Mouse (Mus musculus): ENCODE measurements around the gene Alk. TPM values are rescaled to one million over a fixed set of nuclear protein-coding genes. Genes with fewer than 3 reads are reported as not detected.

Alk gene
- polyA plus RNA-seq, 1 experiment from 2014 or later = 0.06 TPM

- no peak overlapping the region for H3K4me2 ChIP-seq
- H3K27ac ChIP-seq = no peak overlapping the region
- no peak for DNase-seq
- H3K27me3 ChIP-seq = no peaks in the 10 kb centered on the region
- H3K4me1 ChIP-seq (replicated peaks) = no peaks in the 10 kb centered on the region
- H3K9me3 ChIP-seq (replicated peaks) = no peaks in the 10 kb centered on the region
- WGBS (ENCODE audit: insufficient replicate concordance) = 66% methylated on average over 9 of the region's 9 CpGs
- H3K9ac ChIP-seq = no peak overlapping the region
- no peak for ATAC-seq (ENCODE audit: low read depth)
- no peaks in the 10 kb centered on the region for H3K36me3 ChIP-seq
- H3K4me3 ChIP-seq (replicated peaks) = no peak overlapping the region
Observed at GRCm38 (mm10) chr17:71988736-71989569, 615.5 kb downstream of the Alk start.

GRCm38 (mm10) chr17:71986998-71987397, 617.4 kb downstream of the Alk start:
- 34% methylated on average over 8 of the region's 8 CpGs for WGBS (ENCODE audit: insufficient replicate concordance)
- H3K4me2 ChIP-seq = peak overlapping the region; percentile 17; the same call in 1 of the 2 replicates

GRCm38 (mm10) chr17:71986456-71986855, 618.0 kb downstream of the Alk start:
- WGBS (ENCODE audit: insufficient replicate concordance) = 25% methylated on average over 9 of the region's 9 CpGs
- no peak overlapping the region for H3K4me3 ChIP-seq (replicated peaks)
- H3K4me2 ChIP-seq = 0 out of 2 replicates have a peak overlapping the region, but pooled peaks have one; percentile 17
- no peak overlapping the region for H3K27ac ChIP-seq
- no peaks in the 10 kb centered on the region for H3K27me3 ChIP-seq
- no peaks in the 10 kb centered on the region for H3K9me3 ChIP-seq (replicated peaks)
- DNase-seq (no peak), ATAC-seq (ENCODE audit: low read depth) (no peak)
- H3K36me3 ChIP-seq = no peaks in the 10 kb centered on the region
- H3K9ac ChIP-seq = no peak overlapping the region
- no peaks in the 10 kb centered on the region for H3K4me1 ChIP-seq (replicated peaks)

More at GRCm38 (mm10) chr17:71986998-71987397, 617.4 kb downstream of the Alk start:
- ATAC-seq (ENCODE audit: low read depth) (no peak), DNase-seq (no peak)
- no peaks in the 10 kb centered on the region for H3K4me1 ChIP-seq (replicated peaks)
- H3K36me3 ChIP-seq = no peaks in the 10 kb centered on the region
- no peak overlapping the region for H3K27ac ChIP-seq
- H3K27me3 ChIP-seq = no peaks in the 10 kb centered on the region
- no peak overlapping the region for H3K4me3 ChIP-seq (replicated peaks)
- H3K9ac ChIP-seq = no peak overlapping the region
- H3K9me3 ChIP-seq (replicated peaks) = no peaks in the 10 kb centered on the region

GRCm38 (mm10) chr17:71981177-71981576, 623.2 kb downstream of the Alk start:
- 62% methylated on average over 4 of the region's 4 CpGs for WGBS (ENCODE audit: insufficient replicate concordance)
- Histone ChIP-seq H3K4me3 (replicated peaks) (no peak overlapping the region), H3K9me3 (replicated peaks) (no peaks in the 10 kb centered on the region), H3K4me1 (replicated peaks) (no peaks in the 10 kb centered on the region), H3K27ac (no peak overlapping the region), H3K36me3 (no peaks in the 10 kb centered on the region), H3K27me3 (no peaks in the 10 kb centered on the region), H3K4me2 (no peak overlapping the region), H3K9ac (no peak overlapping the region)
- ATAC-seq (ENCODE audit: low read depth) (no peak), DNase-seq (no peak)

- DNase-seq = no peak
- ATAC-seq (ENCODE audit: low read depth) = no peak
- 62% methylated on average over 3 of the region's 3 CpGs for WGBS (ENCODE audit: insufficient replicate concordance)
- Histone ChIP-seq H3K9me3 (replicated peaks) (no peaks in the 10 kb centered on the region), H3K36me3 (no peaks in the 10 kb centered on the region), H3K4me3 (replicated peaks) (no peak overlapping the region), H3K27ac (no peak overlapping the region), H3K9ac (no peak overlapping the region), H3K4me1 (replicated peaks) (no peaks in the 10 kb centered on the region), H3K4me2 (no peak overlapping the region), H3K27me3 (no peaks in the 10 kb centered on the region)
Observed at GRCm38 (mm10) chr17:71980518-71981145, 623.8 kb downstream of the Alk start.

GRCm38 (mm10) chr17:71979137-71979536, 625.3 kb downstream of the Alk start:
- no peaks in the 10 kb centered on the region for H3K4me1 ChIP-seq (replicated peaks)
- no peaks in the 10 kb centered on the region for H3K36me3 ChIP-seq
- H3K4me3 ChIP-seq (replicated peaks) = no peak overlapping the region
- H3K27me3 ChIP-seq = no peaks in the 10 kb centered on the region
- WGBS (ENCODE audit: insufficient replicate concordance) = 64% methylated on average over 8 of the region's 8 CpGs
- DNase-seq (no peak), ATAC-seq (ENCODE audit: low read depth) (no peak)
- no peak overlapping the region for H3K9ac ChIP-seq
- H3K27ac ChIP-seq = no peak overlapping the region
- no peak overlapping the region for H3K4me2 ChIP-seq
- no peaks in the 10 kb centered on the region for H3K9me3 ChIP-seq (replicated peaks)

- ATAC-seq (ENCODE audit: low read depth) (no peak), DNase-seq (no peak)
- Histone ChIP-seq H3K27me3 (no peaks in the 10 kb centered on the region), H3K27ac (no peak overlapping the region), H3K36me3 (no peaks in the 10 kb centered on the region), H3K4me1 (replicated peaks) (no peaks in the 10 kb centered on the region), H3K4me2 (no peak overlapping the region), H3K4me3 (replicated peaks) (no peak overlapping the region), H3K9me3 (replicated peaks) (no peaks in the 10 kb centered on the region), H3K9ac (no peak overlapping the region)
- 76% methylated on average over 4 of the region's 4 CpGs for WGBS (ENCODE audit: insufficient replicate concordance)
Observed at GRCm38 (mm10) chr17:71976661-71977060, 627.8 kb downstream of the Alk start.

GRCm38 (mm10) chr17:71973704-71974103, 630.7 kb downstream of the Alk start:
- 60% methylated on average over 7 of the region's 7 CpGs for WGBS (ENCODE audit: insufficient replicate concordance)
- Histone ChIP-seq H3K9ac (no peak overlapping the region), H3K27me3 (no peaks in the 10 kb centered on the region), H3K27ac (no peak overlapping the region), H3K4me2 (no peak overlapping the region), H3K4me1 (replicated peaks) (no peaks in the 10 kb centered on the region), H3K36me3 (no peaks in the 10 kb centered on the region), H3K4me3 (replicated peaks) (no peak overlapping the region), H3K9me3 (replicated peaks) (no peaks in the 10 kb centered on the region)
- no peak for ATAC-seq (ENCODE audit: low read depth)
- no peak for DNase-seq

- WGBS (ENCODE audit: insufficient replicate concordance) = 58% methylated on average over 12 of the region's 12 CpGs
Observed at GRCm38 (mm10) chr17:71967356-71967755, 637.1 kb downstream of the Alk start.

GRCm38 (mm10) chr17:71965733-71966606, 638.5 kb downstream of the Alk start:
- WGBS (ENCODE audit: insufficient replicate concordance) = 33% methylated on average over 9 of the region's 9 CpGs
- DNase-seq = no peak

More at GRCm38 (mm10) chr17:71967356-71967755, 637.1 kb downstream of the Alk start:
- no peaks in the 10 kb centered on the region for H3K4me1 ChIP-seq (replicated peaks)
- H3K4me3 ChIP-seq (replicated peaks) = no peak overlapping the region
- H3K4me2 ChIP-seq = no peak overlapping the region
- H3K9me3 ChIP-seq (replicated peaks) = no peaks in the 10 kb centered on the region
- no peaks in the 10 kb centered on the region for H3K36me3 ChIP-seq
- no peaks in the 10 kb centered on the region for H3K27me3 ChIP-seq
- no peak overlapping the region for H3K27ac ChIP-seq
- DNase-seq = no peak
- ATAC-seq (ENCODE audit: low read depth) = no peak
- no peak overlapping the region for H3K9ac ChIP-seq

GRCm38 (mm10) chr17:71964610-71965009, 639.8 kb downstream of the Alk start:
- no peak for DNase-seq
- WGBS (ENCODE audit: insufficient replicate concordance) = 59% methylated on average over 11 of the region's 11 CpGs
- no peak overlapping the region for H3K9ac ChIP-seq
- H3K4me2 ChIP-seq = no peak overlapping the region
- no peak overlapping the region for H3K4me3 ChIP-seq (replicated peaks)
- H3K36me3 ChIP-seq = no peaks in the 10 kb centered on the region
- no peaks in the 10 kb centered on the region for H3K27me3 ChIP-seq
- H3K9me3 ChIP-seq (replicated peaks) = no peaks in the 10 kb centered on the region
- H3K4me1 ChIP-seq (replicated peaks) = no peaks in the 10 kb centered on the region
- no peak for ATAC-seq (ENCODE audit: low read depth)
- no peak overlapping the region for H3K27ac ChIP-seq

More at GRCm38 (mm10) chr17:71965733-71966606, 638.5 kb downstream of the Alk start:
- no peaks in the 10 kb centered on the region for H3K4me1 ChIP-seq (replicated peaks)
- no peak overlapping the region for H3K9ac ChIP-seq
- H3K4me2 ChIP-seq = no peak overlapping the region
- no peak overlapping the region for H3K4me3 ChIP-seq (replicated peaks)
- H3K27ac ChIP-seq = no peak overlapping the region
- H3K36me3 ChIP-seq = no peaks in the 10 kb centered on the region
- H3K27me3 ChIP-seq = no peaks in the 10 kb centered on the region
- H3K9me3 ChIP-seq (replicated peaks) = no peaks in the 10 kb centered on the region
- no peak for ATAC-seq (ENCODE audit: low read depth)

Measured in liver, embryonic 13.5 days (tissue).